Comparison of ENCODE assay signal across 20 mouse cellular contexts in genomic region chr14:124576571-124576970, GRCm38 (mm10).
DNase-seq lines count a peak whose midpoint lies in the region; ATAC-seq lines count a peak whose summit lies in the region.
"Had no signal": no experiment of that assay in that cellular context is flagged by ENCODE, and none has a peak within 500 bp of the region (broad histone marks: within the 10 kb centered on the region; RNA-seq: fewer than 3 reads in every experiment).

No protein-coding gene starts in this region.

- no peaks in the 10 kb centered on the region for H3K27me3 ChIP-seq in hindbrain, embryonic 12.5 days
- H3K27me3 ChIP-seq: embryonic facial prominence, embryonic 15.5 days; heart, embryonic 13.5 days; hindbrain, embryonic 13.5 days had no signal

- no peak overlapping the region for H3K4me3 ChIP-seq in hindbrain, embryonic 12.5 days
- H3K4me3 ChIP-seq: embryonic facial prominence, embryonic 15.5 days; erythroblast, embryonic 14.5 days; forebrain, embryonic 10.5 days; gastrocnemius, adult 2 months; heart, embryonic 13.5 days; hindbrain, embryonic 13.5 days had no signal

- DNase-seq in brain, adult 2 months (ENCODE audit: low read depth, low spot score), result peak; percentile 94
- DNase-seq in cerebellum, adult 18-20 months, result peak; percentile 71 to 77
- DNase-seq in cerebellum, adult 9-11 months, result peak; percentile 85
- peak; percentile 61 to 75 for DNase-seq in cerebellum, postnatal 36 days
- DNase-seq in layer of hippocampus, postnatal 14 days (ENCODE audit: low spot score in 2 of 2), result no peak
- no peak for DNase-seq in left cerebral cortex, adult 8-10 months (ENCODE audit: low spot score in 2 of 2)
- DNase-seq: adrenal gland, postnatal 10 days; gastrocnemius, adult 2 months; gastrocnemius, postnatal 36 days; heart, adult 11 months; heart, postnatal 4 days; kidney, adult 11 months had no signal

- no peak overlapping the region for H3K9ac ChIP-seq in hindbrain, embryonic 12.5 days
- H3K9ac ChIP-seq: embryonic facial prominence, embryonic 15.5 days; heart, embryonic 13.5 days; hindbrain, embryonic 13.5 days had no signal

- H3K27ac ChIP-seq in hindbrain, embryonic 12.5 days, result no peak overlapping the region
- H3K27ac ChIP-seq: embryonic facial prominence, embryonic 15.5 days; forebrain, embryonic 10.5 days; gastrocnemius, adult 2 months; heart, embryonic 13.5 days; hindbrain, embryonic 13.5 days; hindbrain, postnatal 0 days had no signal

- no peaks in the 10 kb centered on the region for H3K9me3 ChIP-seq in hindbrain, embryonic 12.5 days (replicated peaks)
- H3K9me3 ChIP-seq: embryonic facial prominence, embryonic 15.5 days; forebrain, embryonic 10.5 days; heart, embryonic 13.5 days; hindbrain, embryonic 13.5 days had no signal

- H3K36me3 ChIP-seq in hindbrain, embryonic 12.5 days, result no peaks in the 10 kb centered on the region
- H3K36me3 ChIP-seq: embryonic facial prominence, embryonic 15.5 days; forebrain, embryonic 10.5 days; heart, embryonic 13.5 days; hindbrain, embryonic 13.5 days had no signal

- no peak for ATAC-seq in hindbrain, embryonic 12.5 days (ENCODE audit: low FRiP score)
- ATAC-seq: forebrain, embryonic 14.5 days; hindbrain, postnatal 0 days had no signal

- WGBS in hindbrain, embryonic 12.5 days, result 66% methylated on average over 1 of the region's 1 CpGs

- no peaks in the 10 kb centered on the region for H3K4me1 ChIP-seq in hindbrain, embryonic 12.5 days
- H3K4me1 ChIP-seq: embryonic facial prominence, embryonic 15.5 days; forebrain, embryonic 10.5 days; heart, embryonic 13.5 days; hindbrain, embryonic 13.5 days had no signal

- no peak overlapping the region for H3K4me2 ChIP-seq in hindbrain, embryonic 12.5 days (replicated peaks)
- H3K4me2 ChIP-seq: embryonic facial prominence, embryonic 15.5 days; heart, embryonic 13.5 days; hindbrain, embryonic 13.5 days had no signal

Comparison
In these comparisons a context has a peak if more than half of its experiments do, and no peak if none do; other contexts are left out.
1. DNase-seq: peak in brain, adult 2 months (single experiment), cerebellum, adult 18-20 months (2 of 2), cerebellum, adult 9-11 months (single experiment) and cerebellum, postnatal 36 days (2 of 2); none in layer of hippocampus, postnatal 14 days (0 of 2) and left cerebral cortex, adult 8-10 months (0 of 2).